Mouse (Mus musculus): ENCODE measurements around the gene Arhgdib. TPM values are rescaled to one million over a fixed set of nuclear protein-coding genes. Genes with fewer than 3 reads are reported as not detected.
"Not testable (repeated sequence)": the region's sequence is repeated elsewhere in the genome, so short reads cannot be mapped to it uniquely, and the experiment has no call there.

Arhgdib gene
- total RNA-seq, 2 experiments from 2014 or later = 10.6 to 14.2 TPM

GRCm38 (mm10) chr6:136900369-136901009, 41.2 kb downstream of the Arhgdib start:
- DNase-seq (ENCODE audit: low spot score in 2 of 2) = no peak
- intact Hi-C loops (cut with DNase I) = no loop called here

- DNase-seq (ENCODE audit: low spot score in 2 of 2) = no peak
- intact Hi-C loops (cut with DNase I) = no loop called here
Measured at GRCm38 (mm10) chr6:136898954-136899353, 42.7 kb downstream of the Arhgdib start.

GRCm38 (mm10) chr6:136898222-136898621, 43.5 kb downstream of the Arhgdib start:
- DNase-seq (ENCODE audit: low spot score in 2 of 2) = no peak
- intact Hi-C loops (cut with DNase I) = no loop called here

- intact Hi-C loops (cut with DNase I) = no loop called here
- no peak for DNase-seq (ENCODE audit: low spot score in 2 of 2)
Measured at GRCm38 (mm10) chr6:136897789-136898188, 43.9 kb downstream of the Arhgdib start.

- intact Hi-C loops (cut with DNase I) = no loop called here
- DNase-seq (ENCODE audit: low spot score in 2 of 2) = no peak
Measured at GRCm38 (mm10) chr6:136894532-136895339, 47.0 kb downstream of the Arhgdib start.

- no peak for DNase-seq (ENCODE audit: low spot score in 2 of 2)
- intact Hi-C loops (cut with DNase I) = no loop called here
Measured at GRCm38 (mm10) chr6:136892002-136892401, 49.7 kb downstream of the Arhgdib start.

- peak in 1 of 2 experiments; percentile 53 for DNase-seq (ENCODE audit: low spot score in 2 of 2)
- intact Hi-C loops (cut with DNase I) = no loop called here
Measured at GRCm38 (mm10) chr6:136889554-136889953, 52.1 kb downstream of the Arhgdib start.

GRCm38 (mm10) chr6:136889067-136889466, 52.6 kb downstream of the Arhgdib start:
- intact Hi-C loops (cut with DNase I) = no loop called here
- no peak for DNase-seq (ENCODE audit: low spot score in 2 of 2)

- peak in 1 of 2 experiments; percentile 6 for DNase-seq (ENCODE audit: low spot score in 2 of 2)
- intact Hi-C loops (cut with DNase I) = no loop called here
Measured at GRCm38 (mm10) chr6:136887854-136888253, 53.8 kb downstream of the Arhgdib start.

- DNase-seq (ENCODE audit: low spot score in 2 of 2); intact Hi-C loops (cut with DNase I): not testable (repeated sequence)
Measured at GRCm38 (mm10) chr6:136884766-136885165, 56.9 kb downstream of the Arhgdib start.

GRCm38 (mm10) chr6:136883961-136884360, 57.7 kb downstream of the Arhgdib start:
- DNase-seq (ENCODE audit: low spot score in 2 of 2) = no peak
- intact Hi-C loops (cut with DNase I) = no loop called here

GRCm38 (mm10) chr6:136883431-136883915, 58.2 kb downstream of the Arhgdib start:
- no peak for DNase-seq (ENCODE audit: low spot score in 2 of 2)
- intact Hi-C loops (cut with DNase I) = no loop called here

- intact Hi-C loops (cut with DNase I) = no loop called here
- no peak for DNase-seq (ENCODE audit: low spot score in 2 of 2)
Measured at GRCm38 (mm10) chr6:136881678-136882077, 60.0 kb downstream of the Arhgdib start.

- peak in 1 of 2 experiments; percentile 90 for DNase-seq (ENCODE audit: low spot score in 2 of 2)
Measured at GRCm38 (mm10) chr6:136875670-136876069, 66.0 kb downstream of the Arhgdib start, which contains the start of gene Mgp. Gene Mgp (minus strand): TSS chr6:136875823.

GRCm38 (mm10) chr6:136874599-136874998, 67.1 kb downstream of the Arhgdib start:
- DNase-seq (ENCODE audit: low spot score in 2 of 2) = peak in 1 of 2 experiments; percentile 60
- intact Hi-C loops (cut with DNase I) = no loop called here

More at GRCm38 (mm10) chr6:136875670-136876069, 66.0 kb downstream of the Arhgdib start, which contains the start of gene Mgp:
- intact Hi-C loops (cut with DNase I) = loop anchor here (5.0 kb wide), 1 partner anchor 47 kb away; the partner anchor contains the start of genes Erp27 and Pde6h

Other genes starting within 250 kb of the Arhgdib start
- gene Gucy2c, start 160.1 kb downstream of the Arhgdib start, total RNA-seq (2021) = under 1 TPM; 0.21 to 0.41 TPM
- gene Hist4h4, start 137.5 kb downstream of the Arhgdib start, total RNA-seq (2021) = 10 to 100 TPM in 1 of 2 experiments, 1 to 10 TPM in 1; 7.8 to 10.6 TPM
- gene H2afj, start 133.7 kb downstream of the Arhgdib start, total RNA-seq (2021) = 10 to 100 TPM; 56.9 to 66.7 TPM
- gene BC049715, start 114.3 kb downstream of the Arhgdib start, total RNA-seq (2021) = 1 to 10 TPM; 1.9 to 2.8 TPM
- gene Wbp11, start 113.7 kb downstream of the Arhgdib start, total RNA-seq (2021) = 100 to 1,000 TPM; 124 to 125 TPM
- 1 to 10 TPM; 4.4 to 5.0 TPM for gene Smco3, start 106.4 kb downstream of the Arhgdib start, total RNA-seq (2021)
- under 1 TPM in 1 of 2 experiments, not detected in 1; 0.14 TPM for gene Art4, start 84.2 kb downstream of the Arhgdib start, total RNA-seq (2021)
- 10 to 100 TPM; 43.5 to 46.0 TPM for gene Mgp, start 66.1 kb downstream of the Arhgdib start, total RNA-seq (2021)
- gene Erp27, start 19.7 kb downstream of the Arhgdib start, total RNA-seq (2021) = not detected
- 1 to 10 TPM in 1 of 2 experiments, under 1 TPM in 1; 0.41 to 1.5 TPM for gene Pde6h, start 18.1 kb downstream of the Arhgdib start, total RNA-seq (2021)
- gene Rerg, start 228.6 kb upstream of the Arhgdib start, total RNA-seq (2021) = 10 to 100 TPM in 1 of 2 experiments, 1 to 10 TPM in 1; 7.9 to 12.2 TPM